Mouse (Mus musculus): Measurements from ENCODE around the gene Ralgapa1.
A peak's percentile ranks its signal among the peaks of the same experiment; 100 is the strongest.

GRCm38 (mm10) chr12:55820119-55820660, 777 bp downstream of the Ralgapa1 start:
- TF ChIP-seq RAD21 (IDR thresholded peaks at IDR 0.05; ENCODE audit: low read depth, low read length), result no peak
- TF ChIP-seq MAX (IDR thresholded peaks at IDR 0.05; ENCODE audit: low read length), result no peak
- TF ChIP-seq ZC3H11A (IDR thresholded peaks at IDR 0.05; ENCODE audit: low read depth, low read length), result no peak
- TF ChIP-seq POLR2A (IDR thresholded peaks at IDR 0.05; ENCODE audit: control insufficient read depth in 1 of 2, insufficient read depth in 1 of 2, low read depth in 1 of 2, low read length in 2 of 2, poor library complexity in 1 of 2), result peak in 1 of 2 experiments; percentile 51; a peak in 3 of 4 replicates
- no peak for TF ChIP-seq E2F4 (IDR thresholded peaks at IDR 0.05; ENCODE audit: borderline replicate concordance, low read depth, low read length)
- no peak; the same call in 1 of the 2 replicates for TF ChIP-seq TCF12 (IDR thresholded peaks at IDR 0.05; ENCODE audit: low read depth, low read length)
- TF ChIP-seq EP300 (IDR thresholded peaks at IDR 0.05; ENCODE audit: low read depth in 1 of 2, low read length in 2 of 2), result no peak
- no peak for TF ChIP-seq MAFK (IDR thresholded peaks at IDR 0.05; ENCODE audit: borderline replicate concordance, low read depth, low read length)
- TF ChIP-seq MYC (IDR thresholded peaks at IDR 0.05; ENCODE audit: low read depth, low read length), result no peak
- TF ChIP-seq MYB (IDR thresholded peaks at IDR 0.05; ENCODE audit: low read depth, low read length), result no peak
- no peak for TF ChIP-seq RCOR1 (IDR thresholded peaks at IDR 0.05; ENCODE audit: low read depth, low read length)
- no peak for TF ChIP-seq ETS1 (IDR thresholded peaks at IDR 0.05; ENCODE audit: low read depth, low read length)
- no peak for TF ChIP-seq GATA1 (IDR thresholded peaks at IDR 0.05; ENCODE audit: low read depth, low read length)
